Mouse (Mus musculus): Measurements from ENCODE around the gene Selenon.

GRCm38 (mm10) chr4:134514309-134514930 is 37.5 kb downstream of the Selenon start:
- no peak for TF ChIP-seq POLR2A (IDR thresholded peaks at IDR 0.05; ENCODE audit: control insufficient read depth, low read depth, low read length)
- TF ChIP-seq CTCF (IDR thresholded peaks at IDR 0.05; ENCODE audit: control insufficient read depth, insufficient read depth, insufficient replicate concordance, low read depth, low read length), result no peak

Measured in testis, adult 2 months (tissue).